Mouse (Mus musculus) layer of hippocampus, postnatal 25 days (tissue): Measurements from ENCODE around the gene Polr2j. TPM values are rescaled to one million over a fixed set of nuclear protein-coding genes. Genes with fewer than 3 reads are reported as not detected.
"Not testable (repeated sequence)": the region's sequence is repeated elsewhere in the genome, so short reads cannot be mapped to it uniquely, and the experiment has no call there.

Source experiments
- DNase-seq, 2 experiments: peaks; one replicate each; pipeline ENCODE4 v3.0.0; 2022; ENCODE audit warnings: mixed read lengths in 2 of 2, low spot score in 1 of 2; ENCODE audit errors: extremely low spot score in 1 of 2
- total RNA-seq, 2 experiments: library from RNA; stranded (reverse); gene quantifications; 2 replicates each; pipeline ENCODE4 v1.2.3; 2021

Gene Polr2j
- total RNA-seq, 2 experiments from 2014 or later: 72.0 to 86.0 TPM

GRCm38 (mm10) chr5:136102099-136102820, 14.2 kb upstream of the Polr2j start:
- DNase-seq: peak; percentile 56 to 66

- peak in 1 of 2 experiments; percentile 15 for DNase-seq
Observed at GRCm38 (mm10) chr5:136104511-136104910, 11.9 kb upstream of the Polr2j start.

DNA sequence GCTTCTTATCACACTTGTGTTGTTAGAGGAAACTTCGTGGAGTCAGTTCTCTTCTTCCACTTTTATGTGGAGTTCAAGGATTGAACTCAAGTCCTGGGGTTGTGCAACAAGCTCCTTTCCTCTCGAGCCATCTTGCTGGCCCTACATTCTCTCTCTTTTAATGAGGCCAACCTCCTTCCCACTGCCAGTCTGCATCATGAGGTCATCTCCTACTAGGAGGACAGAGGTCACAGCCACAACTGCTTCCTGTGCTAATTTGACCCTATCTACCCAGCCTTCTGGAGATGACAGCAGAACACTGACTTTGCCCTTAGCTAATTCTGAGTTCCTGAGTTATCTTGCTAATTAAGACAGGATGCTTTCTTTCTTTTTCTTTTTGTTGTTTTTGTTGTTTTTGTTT, 7.9 kb upstream of the Polr2j start:
- no peak for DNase-seq

GRCm38 (mm10) chr5:136109042-136109441, 7.4 kb upstream of the Polr2j start:
- no peak for DNase-seq

DNA sequence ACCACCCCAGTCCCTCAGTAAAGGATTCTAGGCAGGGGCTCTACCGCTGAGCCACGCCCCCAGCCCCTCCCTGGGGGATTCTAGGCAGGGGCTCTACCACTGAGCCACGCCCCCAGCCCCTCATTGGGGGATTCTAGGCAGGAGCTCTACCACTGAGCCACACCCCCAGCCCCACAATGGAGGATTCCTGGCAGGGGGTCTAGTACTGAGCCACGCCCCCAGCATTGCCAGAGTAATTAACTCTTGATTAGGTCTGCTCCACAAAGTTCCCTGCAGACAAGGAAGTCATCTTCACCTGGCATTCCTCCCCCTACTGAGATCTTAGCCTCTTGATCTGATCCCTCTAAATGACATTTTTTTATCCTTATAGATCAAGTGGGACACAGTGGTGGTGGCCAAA, 2.9 kb upstream of the Polr2j start:
- not testable (repeated sequence) for DNase-seq

DNA sequence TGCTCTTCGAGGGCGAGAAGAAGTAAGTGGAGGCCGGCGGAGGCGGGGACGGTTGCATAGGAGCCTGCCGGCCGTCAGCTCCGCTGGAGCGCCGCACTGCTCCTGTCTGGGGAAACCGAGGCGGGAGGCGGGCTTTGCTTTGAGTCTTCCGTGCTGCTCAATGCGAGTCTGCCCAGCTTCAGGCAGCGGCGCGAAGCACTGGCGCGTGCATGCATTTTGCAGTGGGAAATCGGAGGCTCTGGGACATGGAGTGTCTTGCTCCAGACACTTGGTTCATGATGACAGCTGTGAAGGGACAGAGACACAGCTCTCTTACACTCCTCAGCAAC, 317 bp downstream of the Polr2j start:
- DNase-seq: no peak

DNA sequence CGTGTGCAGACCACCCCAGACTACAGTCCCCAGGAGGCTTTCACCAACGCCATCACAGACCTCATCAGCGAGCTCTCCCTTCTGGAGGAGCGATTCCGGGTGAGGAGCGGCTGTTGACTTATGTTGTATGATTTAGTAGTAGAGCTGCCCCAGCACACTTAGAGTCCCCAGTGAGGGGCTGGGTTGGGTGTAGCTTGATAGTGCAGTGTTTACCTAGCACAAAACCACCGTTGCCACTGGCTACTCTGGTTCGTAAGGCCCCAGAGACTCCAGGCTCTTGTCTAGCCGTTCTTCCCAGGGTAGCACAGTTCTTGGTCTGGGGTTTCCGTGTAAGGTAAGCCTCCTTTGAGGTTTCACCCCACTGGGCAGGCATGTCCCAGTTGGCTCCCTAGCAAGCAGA, 5.7 kb downstream of the Polr2j start:
- no peak for DNase-seq

DNA sequence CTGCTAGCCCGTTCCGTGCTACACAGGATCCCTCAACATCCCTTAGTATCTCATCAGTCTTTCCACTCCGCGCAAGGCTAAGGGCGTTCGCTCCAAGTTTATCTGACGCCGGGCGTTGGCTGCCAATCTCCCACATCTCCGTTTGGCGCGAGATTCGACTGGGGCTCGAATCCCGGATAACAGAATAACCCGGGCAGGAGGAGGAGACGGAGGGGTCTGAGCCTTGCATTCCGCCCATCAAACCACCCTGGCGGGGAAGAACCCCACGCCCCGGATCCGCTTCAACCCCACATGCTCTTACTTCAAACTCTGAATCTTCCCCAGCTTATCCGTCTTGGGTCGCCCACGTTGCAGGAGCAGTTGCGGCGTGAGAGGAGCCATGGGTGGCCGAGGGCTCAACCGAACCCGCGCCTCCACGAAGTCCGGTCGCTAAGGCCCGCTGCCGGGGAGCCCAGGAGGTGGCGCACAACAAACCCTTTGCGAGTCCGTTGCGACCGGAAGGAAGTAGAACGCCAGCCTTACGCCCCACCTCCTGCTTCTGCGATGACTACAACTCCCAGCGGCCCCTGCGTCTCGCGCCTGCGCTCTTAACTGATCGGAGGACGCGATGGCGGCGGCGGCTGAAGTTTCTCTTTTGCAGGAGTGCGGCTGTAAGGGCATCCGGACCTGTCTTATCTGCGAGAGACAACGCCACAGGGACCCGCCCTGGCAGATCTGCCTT, 19.3 kb downstream of the Polr2j start, which contains the start of the genes Lrwd1 and Alkbh4:
Lrwd1 (minus strand) TSS at position 504 of the 721 bp plus-strand sequence.
Alkbh4 (plus strand) TSS at position 576 of the 721 bp plus-strand sequence.
- peak; percentile 88 to 91 for DNase-seq

- DNase-seq: no peak
Observed at GRCm38 (mm10) chr5:136136292-136136990, 20.0 kb downstream of the Polr2j start.

DNA sequence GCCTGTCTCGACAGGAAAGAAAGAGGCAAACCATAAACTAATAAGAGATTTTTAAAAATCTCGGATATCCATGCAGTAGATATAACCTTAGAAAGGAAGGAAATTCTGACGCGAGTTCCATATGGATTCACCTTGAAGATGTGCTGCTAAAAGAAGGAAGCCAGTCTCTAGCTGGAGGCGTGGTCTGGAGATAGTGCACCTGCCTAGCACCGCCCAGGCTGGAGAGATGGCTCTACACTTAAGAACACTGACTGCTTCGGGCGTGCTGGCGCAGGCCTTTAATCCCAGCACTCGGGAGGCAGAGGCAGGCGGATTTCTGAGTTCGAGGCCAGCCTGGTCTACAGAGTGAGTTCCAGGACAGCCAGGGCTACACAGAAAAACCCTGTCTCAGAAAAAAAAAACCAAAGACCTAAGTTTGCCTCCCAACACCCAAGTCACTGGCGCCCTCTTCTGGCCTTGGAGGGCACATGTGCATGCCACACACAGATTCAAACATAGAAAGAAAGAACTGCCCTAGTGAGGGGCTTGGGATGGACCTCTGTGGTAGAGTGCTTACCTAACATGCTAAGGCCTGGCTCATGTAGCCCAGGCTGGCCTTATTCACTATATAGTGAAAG, 21.3 kb downstream of the Polr2j start:
- DNase-seq: peak in 1 of 2 experiments; percentile 50

DNA sequence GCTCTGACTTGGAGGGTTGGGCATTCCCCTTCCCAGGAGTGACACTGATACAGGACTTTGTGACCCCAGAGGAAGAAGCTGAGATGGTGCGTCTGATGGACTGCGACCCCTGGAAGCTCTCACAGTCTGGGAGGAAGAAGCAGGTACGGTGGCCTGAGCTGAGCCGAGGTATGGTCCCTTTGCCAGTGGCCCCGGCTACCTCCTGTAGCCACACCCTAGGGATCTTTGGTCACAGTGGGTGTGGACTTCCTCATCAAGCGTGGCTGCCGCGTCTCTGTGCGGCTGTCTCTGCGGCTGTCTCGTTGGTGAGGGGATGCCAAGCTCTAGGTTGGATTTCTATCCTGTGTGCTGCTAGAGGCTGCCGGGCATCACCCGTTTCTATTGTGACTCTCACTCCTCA, 23.0 kb downstream of the Polr2j start:
- DNase-seq: no peak

DNA sequence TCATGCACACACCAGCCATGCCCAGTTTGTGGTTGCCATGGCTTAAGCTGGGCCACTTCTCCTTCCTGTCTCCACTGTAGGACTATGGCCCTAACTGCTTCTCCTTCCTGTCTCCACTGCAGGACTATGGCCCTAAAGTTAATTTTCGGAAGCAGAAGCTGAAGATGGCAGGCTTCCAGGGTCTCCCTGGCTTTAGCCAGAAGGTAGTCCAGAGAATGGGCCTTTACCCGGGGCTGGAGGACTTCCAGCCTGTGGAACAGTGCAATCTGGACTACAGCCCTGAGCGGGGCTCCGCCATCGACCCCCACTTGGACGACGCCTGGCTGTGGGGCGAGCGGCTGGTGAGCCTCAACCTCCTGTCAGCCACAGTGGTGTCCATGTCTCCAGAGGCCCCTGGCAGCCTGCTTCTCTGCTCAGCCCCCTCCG, 23.6 kb downstream of the Polr2j start:
- peak in 1 of 2 experiments; percentile 28 for DNase-seq

DNA sequence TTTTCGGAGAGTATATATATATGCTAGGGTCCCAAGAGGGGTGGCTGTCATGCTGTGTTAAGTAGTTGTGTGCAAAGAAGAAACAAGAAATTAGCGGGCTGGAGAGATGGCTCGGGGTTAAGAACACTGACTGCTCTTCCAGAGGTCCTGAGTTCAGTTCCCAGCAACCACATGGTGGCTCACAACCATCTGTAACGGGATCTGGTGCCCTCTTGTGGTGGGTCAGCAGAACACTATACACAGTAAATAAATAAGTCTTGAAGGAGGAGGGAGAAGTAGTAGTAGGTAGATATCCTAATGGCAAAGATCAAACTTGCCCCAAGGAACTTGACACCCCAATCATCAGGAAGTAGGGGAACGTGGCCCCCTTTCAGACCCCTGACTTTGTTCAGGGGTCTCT, 26.3 kb downstream of the Polr2j start:
- no peak for DNase-seq

GRCm38 (mm10) chr5:136143161-136143755, 26.8 kb downstream of the Polr2j start:
- no peak for DNase-seq

GRCm38 (mm10) chr5:136144606-136145430, 28.4 kb downstream of the Polr2j start:
- no peak for DNase-seq

- DNase-seq: no peak
Observed at GRCm38 (mm10) chr5:136146936-136147335, 30.5 kb downstream of the Polr2j start.

- no peak for DNase-seq
Observed at GRCm38 (mm10) chr5:136147704-136148103, 31.3 kb downstream of the Polr2j start.

- not testable (repeated sequence) for DNase-seq
Observed at GRCm38 (mm10) chr5:136149134-136149576, 32.7 kb downstream of the Polr2j start.

DNA sequence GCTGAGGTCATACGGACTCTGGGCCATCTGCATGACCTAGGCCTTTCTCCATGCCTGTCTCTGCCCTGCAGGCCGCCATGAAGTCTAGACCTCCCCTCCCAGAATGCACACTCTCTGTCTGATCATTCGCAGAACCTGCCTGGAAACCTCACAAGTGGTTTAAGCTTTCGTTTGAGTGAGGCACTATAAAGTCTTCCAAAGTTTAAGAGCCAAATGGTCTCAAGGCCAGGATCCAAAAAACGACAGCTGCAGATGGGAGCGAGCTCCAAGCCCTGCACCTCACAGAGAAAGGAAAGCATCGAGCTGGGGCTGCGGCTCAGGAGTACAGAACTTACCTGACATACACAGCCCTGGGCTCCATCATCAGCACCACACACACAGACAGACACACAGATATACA, 35.9 kb downstream of the Polr2j start:
- DNase-seq: no peak
